Mouse (Mus musculus) heart, adult 2 months (tissue): ENCODE measurements around the gene Acads. TPM values are rescaled to one million over a fixed set of nuclear protein-coding genes. Genes with fewer than 3 reads are reported as not detected.
A peak's percentile ranks its signal among the peaks of the same experiment; 100 is the strongest.
"Not testable (repeated sequence)": the region's sequence is repeated elsewhere in the genome, so short reads cannot be mapped to it uniquely, and the experiment has no call there.

Experiments used
- DNase-seq, 2 experiments: peaks; one replicate each; pipeline ENCODE4 v3.0.0; 2021
- H3K27ac ChIP-seq: fragments of 200-600 bp; 2 replicates; pipeline ENCODE4 v1.8.1; 2022
- H3K27me3 ChIP-seq: fragments of 200-500 bp; 2 replicates; pipeline ENCODE4 v1.6.1; 2012; ENCODE audit warnings: mild to moderate bottlenecking, low read length, inconsistent platforms, mixed read lengths; ENCODE audit not compliant: control insufficient read depth, insufficient read depth
- H3K36me3 ChIP-seq: fragments of 200-500 bp; 2 replicates; pipeline ENCODE4 v1.6.1; 2012; ENCODE audit warnings: low read length, inconsistent platforms; ENCODE audit not compliant: control insufficient read depth, insufficient read depth
- H3K4me1 ChIP-seq: fragments of 200-500 bp; 2 replicates; pipeline ENCODE4 v1.6.1; 2011; ENCODE audit warnings: low read length; ENCODE audit not compliant: control insufficient read depth, insufficient read depth
- H3K4me3 ChIP-seq: fragments of 200-600 bp; 2 replicates; pipeline ENCODE4 v1.8.1; 2022
- H3K79me2 ChIP-seq: fragments of 200-500 bp; replicated peaks from 2 replicates; pipeline ENCODE4 v1.6.1; 2012; ENCODE audit warnings: mild to moderate bottlenecking, inconsistent platforms, low read length, moderate library complexity, mixed read lengths; ENCODE audit not compliant: control insufficient read depth, insufficient read depth
- H3K9ac ChIP-seq: fragments of 200-500 bp; 2 replicates; pipeline ENCODE4 v1.6.1; 2012; ENCODE audit warnings: low read depth, mild to moderate bottlenecking, control low read depth, inconsistent platforms, low read length, mixed read lengths
- CTCF ChIP-seq: fragments of 200-600 bp; IDR thresholded peaks from 2 replicates; pipeline ENCODE4 v1.8.1; 2022; ENCODE audit warnings: antibody characterized with exemption, mild to moderate bottlenecking, moderate library complexity
- EP300 ChIP-seq: fragments of 200-500 bp; IDR thresholded peaks from 2 replicates; pipeline ENCODE4 v1.6.1; 2011; ENCODE audit warnings: low read depth, low read length, control low read depth; ENCODE audit not compliant: insufficient read depth
- POLR2A ChIP-seq: fragments of 200-500 bp; IDR thresholded peaks from 2 replicates; pipeline ENCODE4 v1.6.1; 2011; ENCODE audit warnings: mild to moderate bottlenecking, low read depth, low read length, control low read depth; ENCODE audit not compliant: insufficient read depth
- WGBS: fragments of 180-500 bp; shearing (Covaris S2); methylation state at CpG from one replicate; pipeline ENCODE4 v1.1.7; 2018; 5-methylcytosine and 5-hydroxymethylcytosine counted together
- intact Hi-C: fragments of 180-260 bp; cut with DNase I; formaldehyde crosslinking; loops from one replicate; pipeline ENCODE4 v1.15.1; 2025
- long read RNA-seq: library from polyadenylated mRNA; stranded (forward); transcript quantifications from one replicate; pipeline ENCODE4 v2.0.0, GENCODE M21; 2021
- polyA plus RNA-seq: library from polyadenylated mRNA; depleted of rRNA; stranded (reverse); fragments of >200 nt; gene quantifications from 2 replicates; pipeline ENCODE4 v1.2.3, GENCODE M21; 2012; rRNA removed
- total RNA-seq, 2 experiments: library from RNA; stranded (reverse); gene quantifications; 2 replicates each; pipeline ENCODE4 v1.2.3; 2021

Gene Acads
- total RNA-seq (100 to 1,000 TPM; 199 to 228 TPM), polyA plus RNA-seq (256 and 333 TPM in 2 replicates)
- long read RNA-seq, transcript Acads-201 (10 exons, 1,870 nt) = major isoform, 89 of 117 reads
- long read RNA-seq, partial matches to known transcripts = 6 of 117 reads
- long read RNA-seq, other reads (novel, unspliced or antisense) = 22 of 117 reads

GRCm38 (mm10) chr5:115118961-115119570 is at the start of gene Acads:
TSS of gene Acads (minus strand) at chr5:115119346.
- peaks cover 2% of the 10 kb centered on the region for H3K4me1 ChIP-seq
- intact Hi-C loops = no loop called here
- no peaks in the 10 kb centered on the region for H3K36me3 ChIP-seq
- TF ChIP-seq CTCF (no peak), POLR2A (no peak; the same call in none of the 2 replicates), EP300 (no peak)
- H3K4me3 ChIP-seq = peak within 1 kb of the TSS; percentile 65
- WGBS = 2% methylated on average over 39 of the region's 39 CpGs
- no peaks in the 10 kb centered on the region for H3K27me3 ChIP-seq
- H3K27ac ChIP-seq = peak within 1 kb of the TSS; percentile 89
- 0 out of 2 replicates have a peak, but pooled peaks cover 1% of the 10 kb centered on the region for H3K79me2 ChIP-seq
- H3K9ac ChIP-seq = peak within 1 kb of the TSS; percentile 81
- peak; percentile 94 for DNase-seq

GRCm38 (mm10) chr5:115167396-115167795 is 48.2 kb upstream of the Acads start:
- peak overlapping the region; percentile 1; the same call in 1 of the 2 replicates for H3K27ac ChIP-seq

GRCm38 (mm10) chr5:115166815-115167194 is 47.7 kb upstream of the Acads start:
- Histone ChIP-seq H3K9ac (no peak overlapping the region), H3K27ac (no peak overlapping the region; the same call in 1 of the 2 replicates)
- TF ChIP-seq EP300 (no peak), CTCF (no peak), POLR2A (no peak)

More at GRCm38 (mm10) chr5:115167396-115167795, 48.2 kb upstream of the Acads start:
- Histone ChIP-seq H3K9ac (no peak overlapping the region), H3K4me3 (no peak overlapping the region), H3K4me1 (peaks cover 6% of the 10 kb centered on the region), H3K27me3 (no peaks in the 10 kb centered on the region), H3K79me2 (no peaks in the 10 kb centered on the region), H3K36me3 (no peaks in the 10 kb centered on the region)
- 44% methylated on average over 6 of the region's 6 CpGs for WGBS
- DNase-seq = peak in 1 of 2 experiments; percentile 45
- intact Hi-C loops = no loop called here
- TF ChIP-seq EP300 = no peak
- TF ChIP-seq CTCF = no peak
- TF ChIP-seq POLR2A = no peak

GRCm38 (mm10) chr5:115165895-115166814 is 47.0 kb upstream of the Acads start:
- no peak overlapping the region; the same call in 1 of the 2 replicates for H3K27ac ChIP-seq
- no peaks in the 10 kb centered on the region for H3K79me2 ChIP-seq
- intact Hi-C loops = loop anchor here (2.0 kb wide), 1 partner anchor 17 kb away; no protein-coding TSS in a partner anchor
- peak; percentile 36 for TF ChIP-seq CTCF
- TF ChIP-seq POLR2A = no peak
- H3K4me3 ChIP-seq = no peak overlapping the region
- H3K27me3 ChIP-seq = no peaks in the 10 kb centered on the region
- WGBS = 41% methylated on average over 11 of the region's 11 CpGs
- no peak overlapping the region for H3K9ac ChIP-seq
- no peaks in the 10 kb centered on the region for H3K36me3 ChIP-seq
- peaks cover 6% of the 10 kb centered on the region for H3K4me1 ChIP-seq
- peak in 1 of 2 experiments; percentile 43 for DNase-seq

More at GRCm38 (mm10) chr5:115166815-115167194, 47.7 kb upstream of the Acads start:
- Histone ChIP-seq H3K4me1 (peaks cover 6% of the 10 kb centered on the region), H3K27me3 (no peaks in the 10 kb centered on the region), H3K79me2 (no peaks in the 10 kb centered on the region), H3K4me3 (no peak overlapping the region), H3K36me3 (no peaks in the 10 kb centered on the region)
- intact Hi-C loops = no loop called here
- DNase-seq = no peak
- 70% methylated on average over 7 of the region's 7 CpGs for WGBS

GRCm38 (mm10) chr5:115165351-115165750 is 46.2 kb upstream of the Acads start:
- no peak overlapping the region for H3K27ac ChIP-seq
- no peak for DNase-seq
- no peak overlapping the region for H3K9ac ChIP-seq
- intact Hi-C loops = loop anchor here (2.0 kb wide), 1 partner anchor 17 kb away; no protein-coding TSS in a partner anchor
- H3K4me1 ChIP-seq = peaks cover 7% of the 10 kb centered on the region
- H3K27me3 ChIP-seq = no peaks in the 10 kb centered on the region
- TF ChIP-seq CTCF (peak; percentile 64), EP300 (no peak), POLR2A (no peak)
- WGBS = 68% methylated on average over 9 of the region's 9 CpGs
- H3K4me3 ChIP-seq = no peak overlapping the region
- no peaks in the 10 kb centered on the region for H3K36me3 ChIP-seq
- no peaks in the 10 kb centered on the region for H3K79me2 ChIP-seq

GRCm38 (mm10) chr5:115164446-115164845 is 45.3 kb upstream of the Acads start:
- DNase-seq, H3K79me2 ChIP-seq, H3K4me3 ChIP-seq, H3K36me3 ChIP-seq, H3K27ac ChIP-seq, H3K27me3 ChIP-seq, H3K9ac ChIP-seq: not testable (repeated sequence)
- 84% methylated on average over 4 of the region's 4 CpGs for WGBS
- intact Hi-C loops = loop anchor here (2.0 kb wide), 1 partner anchor 18 kb away; no protein-coding TSS in a partner anchor
- H3K4me1 ChIP-seq = peaks cover 11% of the 10 kb centered on the region
